Mouse (Mus musculus) forebrain, embryonic 13.5 days (tissue): ENCODE data around the gene C7. TPM values are rescaled to one million over a fixed set of nuclear protein-coding genes. Genes with fewer than 3 reads are reported as not detected.

Experiments
- polyA plus RNA-seq: library from polyadenylated mRNA; unstranded; fragments of >200 nt; fragmentation: Nextera tagmentation; extraction: Ambion mirVana; gene quantifications from 2 replicates; pipeline ENCODE4 v1.2.1, GENCODE M21; 2015

The C7 gene
- polyA plus RNA-seq, 1 experiment from 2014 or later, result 0.06 TPM

Other genes with a start within 250 kb of the C7 start
- gene Mroh2b, start 165.0 kb downstream of the C7 start, polyA plus RNA-seq, result not detected in 2 replicates
- 0.60 and 0.85 TPM in 2 replicates for gene Card6, start 44.8 kb upstream of the C7 start, polyA plus RNA-seq
- 431 and 548 TPM in 2 replicates for gene Rpl37, start 52.9 kb upstream of the C7 start, polyA plus RNA-seq
- 11.3 and 12.5 TPM in 2 replicates for gene Prkaa1, start 80.1 kb upstream of the C7 start, polyA plus RNA-seq
- gene Ttc33, start 121.8 kb upstream of the C7 start, polyA plus RNA-seq, result 52.5 and 52.8 TPM in 2 replicates
- 0.36 and 0.37 TPM in 2 replicates for gene Ptger4, start 180.4 kb upstream of the C7 start, polyA plus RNA-seq